Mouse (Mus musculus) liver, adult 2 months (tissue): Measurements from ENCODE around the gene Rbbp5. TPM values are rescaled to one million over a fixed set of nuclear protein-coding genes. Genes with fewer than 3 reads are reported as not detected.

Source experiments
- DNase-seq: peaks from one replicate; pipeline ENCODE4 v3.0.0-alpha.2; 2011; ENCODE audit warnings: low read depth, low spot score; ENCODE audit errors: extremely low read depth
- H3K27ac ChIP-seq: fragments of 200-500 bp; replicated peaks from 2 replicates; pipeline ENCODE4 v1.5.1; 2012; ENCODE audit warnings: low read depth, mild to moderate bottlenecking, control low read depth, inconsistent platforms, low read length; ENCODE audit not compliant: insufficient read depth
- H3K27me3 ChIP-seq: fragments of 200-500 bp; 2 replicates; pipeline ENCODE4 v1.6.1; 2012; ENCODE audit warnings: mild to moderate bottlenecking, moderate library complexity, low read length, inconsistent platforms; ENCODE audit not compliant: control insufficient read depth, insufficient read depth
- H3K36me3 ChIP-seq: fragments of 200-500 bp; 2 replicates; pipeline ENCODE4 v1.6.1; 2012; ENCODE audit warnings: low read length, inconsistent platforms; ENCODE audit not compliant: control insufficient read depth, insufficient read depth
- H3K4me1 ChIP-seq: fragments of 200-500 bp; 2 replicates; pipeline ENCODE4 v1.6.1; 2011; ENCODE audit warnings: low read length; ENCODE audit not compliant: control insufficient read depth, insufficient read depth
- H3K4me3 ChIP-seq: fragments of 200-500 bp; 2 replicates; pipeline ENCODE4 v1.5.1; 2011; ENCODE audit warnings: low read depth, mild to moderate bottlenecking, control low read depth, low read length, moderate library complexity; ENCODE audit not compliant: insufficient read depth
- H3K79me2 ChIP-seq: fragments of 200-500 bp; 2 replicates; pipeline ENCODE4 v1.6.1; 2012; ENCODE audit warnings: inconsistent platforms, mild to moderate bottlenecking, low read length, moderate library complexity; ENCODE audit not compliant: control insufficient read depth, insufficient read depth
- H3K9ac ChIP-seq: fragments of 200-500 bp; 2 replicates; pipeline ENCODE4 v1.6.1; 2012; ENCODE audit warnings: low read depth, mild to moderate bottlenecking, control low read depth, inconsistent platforms, low read length
- CTCF ChIP-seq: fragments of 200-500 bp; IDR thresholded peaks from 2 replicates; pipeline ENCODE4 v1.5.1; 2011; ENCODE audit warnings: low read depth, low read length, control low read depth
- POLR2A ChIP-seq: fragments of 200-500 bp; IDR thresholded peaks from 2 replicates; pipeline ENCODE4 v1.6.1; 2011; ENCODE audit warnings: low read length, control low read depth; ENCODE audit not compliant: insufficient read depth; ENCODE audit errors: extremely low read depth
- WGBS: fragments of 180-500 bp; shearing (Covaris S2); methylation state at CpG from one replicate; pipeline ENCODE4 v1.1.7; 2018; 5-methylcytosine and 5-hydroxymethylcytosine counted together
- polyA plus RNA-seq: library from polyadenylated mRNA; depleted of rRNA; stranded (reverse); fragments of >200 nt; gene quantifications from 2 replicates; pipeline ENCODE4 v1.2.3, GENCODE M21; 2012
- total RNA-seq: library from RNA; depleted of rRNA; stranded (reverse); fragments of >200 nt; gene quantifications from 2 replicates; pipeline ENCODE4 v1.2.3, GENCODE M21; 2014

The Rbbp5 gene
- total and polyA plus RNA-seq, 2 experiments, result 10.2 to 21.4 TPM

- no peak overlapping the region for H3K27ac ChIP-seq
- no peaks in the 10 kb centered on the region for H3K36me3 ChIP-seq
- TF ChIP-seq CTCF (no peak), POLR2A (no peak)
- no peak overlapping the region for H3K9ac ChIP-seq
- peaks cover 12% of the 10 kb centered on the region for H3K79me2 ChIP-seq
- H3K4me3 ChIP-seq, result no peak overlapping the region
- 81% methylated on average over 1 of the region's 1 CpGs for WGBS
- H3K27me3 ChIP-seq, result no peaks in the 10 kb centered on the region
- no peak for DNase-seq
- peaks cover 8% of the 10 kb centered on the region for H3K4me1 ChIP-seq
These were observed 2.7 kb upstream of the Rbbp5 start for GRCm38 (mm10) chr1:132474496-132474895.

DNA sequence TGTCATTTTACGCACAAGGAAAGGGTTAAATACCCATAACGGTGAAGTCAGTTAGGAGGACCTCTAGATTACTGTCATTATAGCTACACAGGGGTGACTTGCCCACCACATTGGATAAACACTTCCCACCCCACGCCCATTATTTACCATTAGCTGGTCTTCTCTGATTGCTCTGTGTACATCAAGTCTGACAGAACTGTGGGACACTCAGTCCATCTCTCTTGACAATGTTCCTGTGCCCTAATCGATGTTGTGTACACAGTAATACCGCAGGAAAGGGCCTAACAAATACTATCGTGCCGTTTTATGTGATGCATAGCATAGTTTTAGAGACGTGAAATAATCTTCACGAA lies 614 bp upstream of the Rbbp5 start:
- no peaks in the 10 kb centered on the region for H3K36me3 ChIP-seq
- no peaks in the 10 kb centered on the region for H3K27me3 ChIP-seq
- DNase-seq, result no peak
- 3% methylated on average over 9 of the region's 9 CpGs for WGBS
- H3K4me3 ChIP-seq, result peak overlapping the region; percentile 58
- peaks cover 16% of the 10 kb centered on the region for H3K79me2 ChIP-seq
- H3K4me1 ChIP-seq, result peaks cover 8% of the 10 kb centered on the region
- peak overlapping the region; percentile 74 for H3K27ac ChIP-seq
- H3K9ac ChIP-seq, result peak overlapping the region; percentile 49
- TF ChIP-seq CTCF, result no peak
- no peak for TF ChIP-seq POLR2A

- no peaks in the 10 kb centered on the region for H3K36me3 ChIP-seq
- no peak overlapping the region for H3K9ac ChIP-seq
- H3K27ac ChIP-seq, result no peak overlapping the region
- no peak for DNase-seq
- no peak for TF ChIP-seq CTCF
- TF ChIP-seq POLR2A, result no peak
- WGBS, result 90% methylated on average over 1 of the region's 1 CpGs
- H3K4me3 ChIP-seq, result no peak overlapping the region
- H3K4me1 ChIP-seq, result peaks cover 8% of the 10 kb centered on the region
- H3K27me3 ChIP-seq, result no peaks in the 10 kb centered on the region
- H3K79me2 ChIP-seq, result peaks cover 26% of the 10 kb centered on the region
These were observed 2.3 kb downstream of the Rbbp5 start for GRCm38 (mm10) chr1:132479438-132479837.

- Histone ChIP-seq H3K27me3 (no peaks in the 10 kb centered on the region), H3K4me3 (no peak overlapping the region), H3K4me1 (peaks cover 8% of the 10 kb centered on the region), H3K36me3 (peaks cover 9% of the 10 kb centered on the region), H3K79me2 (peaks cover 26% of the 10 kb centered on the region), H3K9ac (no peak overlapping the region), H3K27ac (no peak overlapping the region)
- DNase-seq, result no peak
- WGBS, result 98% methylated on average over 2 of the region's 2 CpGs
- TF ChIP-seq CTCF (no peak), POLR2A (no peak)
These were observed 4.5 kb downstream of the Rbbp5 start for GRCm38 (mm10) chr1:132481619-132482018.

- 37% methylated on average over 3 of the region's 3 CpGs for WGBS
- H3K27ac ChIP-seq, result no peak overlapping the region
- TF ChIP-seq CTCF (no peak), POLR2A (no peak)
- no peak for DNase-seq
- H3K36me3 ChIP-seq, result peaks cover 14% of the 10 kb centered on the region
- no peaks in the 10 kb centered on the region for H3K27me3 ChIP-seq
- H3K9ac ChIP-seq, result no peak overlapping the region
- H3K4me3 ChIP-seq, result no peak overlapping the region
- peaks cover 16% of the 10 kb centered on the region; the same call in 1 of the 2 replicates for H3K79me2 ChIP-seq
- peaks cover 3% of the 10 kb centered on the region; the same call in 1 of the 2 replicates for H3K4me1 ChIP-seq
These were observed 6.1 kb downstream of the Rbbp5 start for GRCm38 (mm10) chr1:132483234-132483633.

DNA sequence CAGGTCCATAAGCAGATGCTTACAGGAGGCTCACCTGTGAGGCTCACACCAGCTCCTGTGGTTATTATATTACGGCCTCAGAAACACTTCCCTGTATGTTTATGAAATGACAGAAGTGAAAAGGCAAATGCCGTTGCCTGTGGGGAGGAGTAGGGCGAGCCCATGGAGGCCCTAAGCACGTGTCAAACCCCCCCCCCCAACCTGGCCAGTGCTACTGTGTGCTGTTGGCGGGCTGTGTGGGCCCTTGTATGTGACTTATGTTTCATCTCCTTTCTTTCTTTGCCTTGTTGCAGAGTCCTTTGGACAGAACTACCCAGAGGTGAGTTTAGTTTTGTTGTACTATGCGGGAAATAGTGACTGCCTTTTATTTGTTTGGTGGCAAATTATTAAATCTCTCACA lies 6.6 kb downstream of the Rbbp5 start:
- Histone ChIP-seq H3K27ac (no peak overlapping the region), H3K27me3 (no peaks in the 10 kb centered on the region), H3K4me1 (no peaks in the 10 kb centered on the region; the same call in 1 of the 2 replicates), H3K9ac (no peak overlapping the region), H3K4me3 (no peak overlapping the region), H3K36me3 (peaks cover 17% of the 10 kb centered on the region), H3K79me2 (peaks cover 13% of the 10 kb centered on the region; the same call in 1 of the 2 replicates)
- WGBS, result 61% methylated on average over 6 of the region's 6 CpGs
- no peak for DNase-seq
- TF ChIP-seq CTCF (no peak), POLR2A (no peak)
